Mouse (Mus musculus): ENCODE results near the gene Pias4. TPM values are rescaled to one million over a fixed set of nuclear protein-coding genes. Genes with fewer than 3 reads are reported as not detected.
"Not testable (repeated sequence)": the region's sequence is repeated elsewhere in the genome, so short reads cannot be mapped to it uniquely, and the experiment has no call there.

Pias4 gene
- total and polyA plus RNA-seq, 3 experiments = 21.0 to 40.4 TPM; not detected in 1

DNA sequence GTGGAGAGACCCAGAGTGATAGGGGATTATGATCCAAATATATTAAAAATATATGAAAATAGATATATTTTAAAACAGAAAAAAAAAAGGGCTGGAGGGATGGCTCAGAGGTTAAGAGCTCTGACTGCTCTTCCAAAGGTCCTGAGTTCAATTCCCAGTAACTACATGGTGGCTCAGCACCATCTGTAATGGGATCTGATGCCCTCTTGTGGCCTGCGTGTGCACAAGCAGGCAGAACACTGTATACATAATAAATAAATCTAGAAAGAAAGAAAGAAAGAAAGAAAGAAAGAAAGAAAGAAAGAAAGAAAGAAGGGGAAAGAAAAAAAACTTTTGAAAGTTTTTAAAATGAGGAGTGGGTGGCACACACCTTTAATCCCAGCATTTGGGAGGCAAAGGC is 49.5 kb upstream of the Pias4 start:
- peak; percentile 62 for DNase-seq (ENCODE audit: low read depth, low spot score)
- H3K9ac ChIP-seq (ENCODE audit: control insufficient read depth, low read depth, low read length, poor library complexity, severe bottlenecking); H3K4me3 ChIP-seq (ENCODE audit: control insufficient read depth in 1 of 2, insufficient read depth in 1 of 2, low read depth in 2 of 2, low read length in 2 of 2); H3K27ac ChIP-seq (ENCODE audit: control insufficient read depth, low read depth, low read length); H3K27me3 ChIP-seq (ENCODE audit: control insufficient read depth in 1 of 2, insufficient read depth in 2 of 2, low read length in 2 of 2); H3K9me3 ChIP-seq (replicated peaks; ENCODE audit: insufficient read depth, low read length); H3K36me3 ChIP-seq (ENCODE audit: control insufficient read depth in 1 of 2, insufficient read depth in 2 of 2, low read length in 2 of 2); H3K79me2 ChIP-seq (ENCODE audit: control insufficient read depth, insufficient read depth, low read length, poor library complexity): not testable (repeated sequence)
- H3K4me1 ChIP-seq (ENCODE audit: control insufficient read depth in 1 of 2, insufficient read depth in 2 of 2, low read length in 2 of 2) = peaks cover 4 to 13% of the 10 kb centered on the region in 2 experiments
- TF ChIP-seq ZC3H11A (IDR thresholded peaks at IDR 0.05; ENCODE audit: low read depth, low read length) = peak; percentile 24; the same call in 1 of the 2 replicates
- TF ChIP-seq CTCF (IDR thresholded peaks at IDR 0.05 in 2 of 3, conservative IDR thresholded peaks at IDR 0.05 in 1 of 3; ENCODE audit: control insufficient read depth in 1 of 3, insufficient read depth in 1 of 3, low read depth in 2 of 3, low read length in 3 of 3, poor library complexity in 1 of 3, severe bottlenecking in 1 of 3) = peak; percentile 44 to 69 (median 60)
- 0 out of 2 replicates have a peak, but pooled peaks have one; percentile 24 for TF ChIP-seq TBP (IDR thresholded peaks at IDR 0.05; ENCODE audit: low read depth, low read length)
- peak; percentile 60 for TF ChIP-seq SMC3 (IDR thresholded peaks at IDR 0.05; ENCODE audit: low read depth, low read length)
- TF ChIP-seq RAD21 (IDR thresholded peaks at IDR 0.05; ENCODE audit: low read depth, low read length) = peak; percentile 35

- peak overlapping the region; percentile 13 to 44; a peak in 2 of 4 replicates for H3K4me3 ChIP-seq (ENCODE audit: control insufficient read depth in 1 of 2, insufficient read depth in 1 of 2, low read depth in 2 of 2, low read length in 2 of 2)
- TF ChIP-seq USF1 (IDR thresholded peaks at IDR 0.05; ENCODE audit: low read depth, low read length) = no peak
- H3K9ac ChIP-seq (ENCODE audit: control insufficient read depth, low read depth, low read length, poor library complexity, severe bottlenecking) = peak overlapping the region; percentile 6; the same call in 1 of the 2 replicates
- DNase-seq (ENCODE audit: low read depth, low spot score) = no peak
- peaks cover 4 to 13% of the 10 kb centered on the region in 2 experiments for H3K4me1 ChIP-seq (ENCODE audit: control insufficient read depth in 1 of 2, insufficient read depth in 2 of 2, low read length in 2 of 2)
- H3K9me3 ChIP-seq (replicated peaks; ENCODE audit: insufficient read depth, low read length) = no peaks in the 10 kb centered on the region
- no peaks in the 10 kb centered on the region for H3K27me3 ChIP-seq (ENCODE audit: control insufficient read depth in 1 of 2, insufficient read depth in 2 of 2, low read length in 2 of 2)
- no peaks in the 10 kb centered on the region for H3K79me2 ChIP-seq (ENCODE audit: control insufficient read depth, insufficient read depth, low read length, poor library complexity)
- peaks cover 0 to 2% of the 10 kb centered on the region in 2 experiments; a peak in 1 of 4 replicates for H3K36me3 ChIP-seq (ENCODE audit: control insufficient read depth in 1 of 2, insufficient read depth in 2 of 2, low read length in 2 of 2)
- H3K27ac ChIP-seq (ENCODE audit: control insufficient read depth, low read depth, low read length) = peak overlapping the region; percentile 48
Measured at GRCm38 (mm10) chr10:81216810-81217209, 49.1 kb upstream of the Pias4 start.

DNA sequence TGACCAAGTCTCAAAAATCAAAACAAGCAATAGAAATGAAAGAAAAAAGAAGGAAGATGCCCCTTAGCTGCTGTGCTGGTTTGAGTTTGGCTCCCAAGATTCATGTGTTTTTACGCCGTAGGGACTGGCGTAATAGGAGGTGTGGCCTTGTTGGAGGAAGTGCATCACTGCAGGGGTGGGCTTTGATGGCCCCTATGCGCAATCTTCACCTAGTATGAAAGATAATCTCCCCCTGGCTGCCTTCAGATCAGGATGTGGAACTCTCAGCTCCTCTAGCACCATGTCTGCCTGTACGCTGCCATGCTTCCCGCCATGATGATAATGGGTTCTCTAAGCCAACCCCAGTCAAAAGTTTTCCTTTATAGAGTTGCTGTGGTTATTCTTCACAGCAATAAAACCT is 48.5 kb upstream of the Pias4 start:
- Histone ChIP-seq H3K36me3 (ENCODE audit: control insufficient read depth in 1 of 2, insufficient read depth in 2 of 2, low read length in 2 of 2) (peaks cover 0 to 2% of the 10 kb centered on the region in 2 experiments; a peak in 1 of 4 replicates), H3K27ac (ENCODE audit: control insufficient read depth, low read depth, low read length) (peak overlapping the region; percentile 48), H3K27me3 (ENCODE audit: control insufficient read depth in 1 of 2, insufficient read depth in 2 of 2, low read length in 2 of 2) (no peaks in the 10 kb centered on the region), H3K4me1 (ENCODE audit: control insufficient read depth in 1 of 2, insufficient read depth in 2 of 2, low read length in 2 of 2) (peaks cover 2 to 13% of the 10 kb centered on the region in 2 experiments), H3K4me3 (ENCODE audit: control insufficient read depth in 1 of 2, insufficient read depth in 1 of 2, low read depth in 2 of 2, low read length in 2 of 2) (peak overlapping the region; percentile 31 to 60; a peak in 3 of 4 replicates), H3K9me3 (replicated peaks; ENCODE audit: insufficient read depth, low read length) (no peaks in the 10 kb centered on the region), H3K79me2 (ENCODE audit: control insufficient read depth, insufficient read depth, low read length, poor library complexity) (no peaks in the 10 kb centered on the region), H3K9ac (ENCODE audit: control insufficient read depth, low read depth, low read length, poor library complexity, severe bottlenecking) (peak overlapping the region; percentile 49)
- peak; percentile 90 for DNase-seq (ENCODE audit: low read depth, low spot score)
- TF ChIP-seq RCOR1 (IDR thresholded peaks at IDR 0.05; ENCODE audit: low read depth, low read length) (peak; percentile 43; the same call in 1 of the 2 replicates), ZMIZ1 (IDR thresholded peaks at IDR 0.05; ENCODE audit: low read depth, low read length) (peak; percentile 63; the same call in 1 of the 2 replicates), CHD2 (IDR thresholded peaks at IDR 0.05; ENCODE audit: low read length) (no peak), USF2 (IDR thresholded peaks at IDR 0.05; ENCODE audit: borderline replicate concordance in 1 of 2, insufficient read depth in 1 of 2, low read depth in 1 of 2, low read length in 2 of 2) (no peak), TAL1 (IDR thresholded peaks at IDR 0.05; ENCODE audit: low read length) (no peak), TCF12 (IDR thresholded peaks at IDR 0.05; ENCODE audit: low read depth, low read length) (peak; percentile 56; the same call in 1 of the 2 replicates), MAFK (IDR thresholded peaks at IDR 0.05; ENCODE audit: borderline replicate concordance, low read depth, low read length) (no peak), GATA1 (IDR thresholded peaks at IDR 0.05; ENCODE audit: low read depth, low read length) (peak; percentile 47; the same call in 1 of the 2 replicates), EP300 (IDR thresholded peaks at IDR 0.05; ENCODE audit: low read depth in 1 of 2, low read length in 2 of 2) (0 out of 4 replicates have a peak, but pooled peaks of 1 of the 2 experiments have one; percentile 19), ELF1 (IDR thresholded peaks at IDR 0.05; ENCODE audit: low read depth, low read length) (peak; percentile 63; the same call in 1 of the 2 replicates), ZNF384 (IDR thresholded peaks at IDR 0.05; ENCODE audit: low read depth, low read length) (no peak), POLR2A (IDR thresholded peaks at IDR 0.05; ENCODE audit: control insufficient read depth in 1 of 2, insufficient read depth in 1 of 2, low read depth in 1 of 2, low read length in 2 of 2, poor library complexity in 1 of 2) (peak; percentile 48 to 76; a peak in 2 of 4 replicates), NELFE (IDR thresholded peaks at IDR 0.05; ENCODE audit: low read depth, low read length) (peak; percentile 72), ZKSCAN1 (IDR thresholded peaks at IDR 0.05; ENCODE audit: low read depth, low read length) (no peak), MAZ (IDR thresholded peaks at IDR 0.05; ENCODE audit: low read depth, low read length) (no peak), NRF1 (IDR thresholded peaks at IDR 0.05; ENCODE audit: insufficient read depth, low read depth, low read length, poor library complexity, severe bottlenecking) (0 out of 2 replicates have a peak, but pooled peaks have one; percentile 20), POLR2AphosphoS5 (IDR thresholded peaks at IDR 0.05; ENCODE audit: borderline replicate concordance, low read depth, low read length) (no peak), RAD21 (IDR thresholded peaks at IDR 0.05; ENCODE audit: low read depth, low read length) (no peak), HCFC1 (IDR thresholded peaks at IDR 0.05; ENCODE audit: low read depth, low read length) (peak; percentile 69), SIN3A (IDR thresholded peaks at IDR 0.05; ENCODE audit: low read length) (peak; percentile 67)

Measured in MEL (cell line).